Mouse (Mus musculus) CH12.LX (cell line): ENCODE measurements around the gene Limk2.

ENCODE experiments used
- CTCF ChIP-seq, 2 experiments: IDR thresholded peaks in 1 of 2; conservative IDR thresholded peaks in 1 of 2; 2 replicates each; pipeline ENCODE4 v1.5.1; 2011 to 2012; ENCODE audit warnings: low read depth in 2 of 2, low read length in 2 of 2, improper control_type of control experiment in 1 of 2, inconsistent platforms in 1 of 2, mild to moderate bottlenecking in 1 of 2, moderate library complexity in 1 of 2
- ELF1 ChIP-seq: IDR thresholded peaks from 2 replicates; pipeline ENCODE4 v1.6.1; 2014; ENCODE audit warnings: low read depth, mild to moderate bottlenecking, inconsistent platforms, low read length, improper control_type of control experiment
- EP300 ChIP-seq: IDR thresholded peaks from 2 replicates; pipeline ENCODE4 v1.6.1; 2011; ENCODE audit warnings: low read length, improper control_type of control experiment
- HCFC1 ChIP-seq: IDR thresholded peaks from 2 replicates; pipeline ENCODE4 v1.6.1; 2012; ENCODE audit warnings: low read depth, mild to moderate bottlenecking, inconsistent platforms, low read length, improper control_type of control experiment
- JUND ChIP-seq: conservative IDR thresholded peaks from 2 replicates; pipeline ENCODE4 v1.6.1; 2011; ENCODE audit warnings: low read depth, low read length, improper control_type of control experiment
- POLR2A ChIP-seq: IDR thresholded peaks from 2 replicates; pipeline ENCODE4 v1.6.1; 2011; ENCODE audit warnings: low read depth, mild to moderate bottlenecking, improper control_type of control experiment, low read length
- POLR2AphosphoS2 ChIP-seq: IDR thresholded peaks from 2 replicates; pipeline ENCODE4 v1.6.1; 2011; ENCODE audit warnings: low read depth, low read length, improper control_type of control experiment
- RCOR1 ChIP-seq: conservative IDR thresholded peaks from 2 replicates; pipeline ENCODE4 v1.6.1; 2012; ENCODE audit warnings: low read depth, mild to moderate bottlenecking, inconsistent platforms, low read length, improper control_type of control experiment
- USF2 ChIP-seq: conservative IDR thresholded peaks from 2 replicates; pipeline ENCODE4 v1.6.1; 2011; ENCODE audit warnings: low read depth, low read length, improper control_type of control experiment

GRCm38 (mm10) chr11:3313294-3313693, 95.7 kb downstream of the Limk2 start:
- TF ChIP-seq USF2 (no peak), JUND (no peak), POLR2AphosphoS2 (no peak), CTCF (conservative IDR thresholded peaks at IDR 0.05 in 1 of 2, IDR thresholded peaks at IDR 0.05 in 1 of 2; ENCODE audit: low read depth in 2 of 2, low read length in 2 of 2) (no peak), POLR2A (no peak), RCOR1 (no peak), HCFC1 (no peak), EP300 (no peak), ELF1 (no peak)
